8 mouse cellular contexts compared by ENCODE assay signal in the genomic region with DNA sequence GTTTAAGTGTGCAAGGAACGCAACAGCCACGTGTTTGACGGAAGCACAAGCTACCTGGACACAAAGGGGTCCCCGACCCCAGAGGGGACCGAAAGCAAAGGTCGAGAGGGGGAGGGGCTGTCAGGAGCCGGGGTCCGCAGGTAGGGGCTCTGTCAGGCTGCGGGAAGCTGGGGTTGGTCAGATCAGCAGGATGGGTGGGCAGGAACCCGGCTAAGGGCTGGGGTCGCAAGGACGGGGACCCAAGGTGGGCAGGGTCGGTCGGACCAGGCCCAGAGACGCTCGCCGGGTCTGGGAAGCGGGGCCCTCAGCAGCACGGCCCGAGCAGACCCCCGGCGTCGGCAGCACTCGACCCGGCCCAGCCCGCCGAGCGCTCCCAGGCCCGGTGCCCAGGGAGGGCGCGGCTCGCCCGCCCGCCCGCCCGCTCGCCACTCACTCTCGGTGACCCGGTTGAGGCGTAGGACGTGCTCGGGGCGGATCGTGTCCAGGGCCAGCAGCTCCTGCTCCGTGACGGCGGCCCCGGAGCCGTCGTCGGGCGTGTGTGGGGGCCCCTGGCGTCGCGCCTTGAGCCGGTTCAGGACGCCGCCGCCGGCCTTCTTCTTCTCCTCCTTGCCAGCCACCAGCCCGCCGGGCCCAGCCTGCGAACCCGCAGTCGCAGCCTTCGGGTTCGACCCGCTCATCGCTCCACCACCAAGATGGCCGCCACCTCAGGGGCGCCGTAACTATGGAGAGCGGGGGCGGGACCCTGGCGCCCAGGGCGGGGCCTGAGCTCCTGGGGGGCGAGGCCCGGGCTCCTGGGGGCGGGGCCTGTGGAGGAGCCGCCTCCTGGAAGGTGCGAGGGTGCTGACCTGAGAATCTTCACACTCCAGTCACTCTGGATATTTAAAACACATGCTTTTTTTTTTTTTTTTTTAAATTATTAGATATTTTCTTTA. TPM values are rescaled to one million over a fixed set of nuclear protein-coding genes. Genes with fewer than 3 reads are reported as not detected.
DNase-seq lines count a peak whose midpoint lies in the region; ATAC-seq lines count a peak whose summit lies in the region.

Unc119b (minus strand) TSS at position 742 of the 932 bp plus-strand sequence.

- peak within 1 kb of the TSS; percentile 94 for H3K4me3 ChIP-seq in embryonic facial prominence, embryonic 12.5 days
- H3K4me3 ChIP-seq in limb, embryonic 10.5 days, result peak within 1 kb of the TSS; percentile 94
- peak within 1 kb of the TSS; percentile 94 for H3K4me3 ChIP-seq in midbrain, embryonic 12.5 days

- DNase-seq in 3134 (ENCODE audit: extremely low read depth, insufficient read length, low spot score), result peak; percentile 86
- DNase-seq in adrenal gland, postnatal 36 days, result peak; percentile 93 to 96
- peak; percentile 99 for DNase-seq in heart, adult 11 months
- DNase-seq in kidney, adult 18-20 months, result peak; percentile 94
- DNase-seq in limb, embryonic 10.5 days (ENCODE audit: low spot score), result peak; percentile 93
- peak; percentile 76 for DNase-seq in skeletal muscle tissue, adult 2 months (ENCODE audit: low read depth, low spot score)

- peak; percentile 79 for ATAC-seq in embryonic facial prominence, embryonic 12.5 days (ENCODE audit: insufficient number of reproducible peaks, insufficient read depth, low FRiP score, low TSS enrichment)
- ATAC-seq in midbrain, embryonic 12.5 days (ENCODE audit: low FRiP score, low read depth), result peak; percentile 95

- H3K36me3 ChIP-seq in embryonic facial prominence, embryonic 12.5 days, result peaks cover 8% of the 10 kb centered on the region
- H3K36me3 ChIP-seq in limb, embryonic 10.5 days, result peaks cover 33% of the 10 kb centered on the region
- peaks cover 9% of the 10 kb centered on the region for H3K36me3 ChIP-seq in midbrain, embryonic 12.5 days

- WGBS in embryonic facial prominence, embryonic 12.5 days, result under 1% methylated on average over 65 of the region's 81 CpGs
- WGBS in limb, embryonic 10.5 days, result under 1% methylated on average over 78 of the region's 81 CpGs
- under 1% methylated on average over 58 of the region's 81 CpGs for WGBS in midbrain, embryonic 12.5 days

- peak within 1 kb of the TSS; percentile 87 for H3K9ac ChIP-seq in embryonic facial prominence, embryonic 12.5 days
- H3K9ac ChIP-seq in midbrain, embryonic 12.5 days (replicated peaks), result peak within 1 kb of the TSS; percentile 89

- 0 out of 2 replicates have a peak within 1 kb of the TSS, but pooled peaks have one; percentile 50 for H3K27ac ChIP-seq in embryonic facial prominence, embryonic 12.5 days
- peak within 1 kb of the TSS; percentile 91 for H3K27ac ChIP-seq in limb, embryonic 10.5 days
- peak within 1 kb of the TSS; percentile 63 for H3K27ac ChIP-seq in midbrain, embryonic 12.5 days (replicated peaks)

- H3K9me3 ChIP-seq in embryonic facial prominence, embryonic 12.5 days, result no peaks in the 10 kb centered on the region
- H3K9me3 ChIP-seq in limb, embryonic 10.5 days (replicated peaks), result no peaks in the 10 kb centered on the region
- H3K9me3 ChIP-seq in midbrain, embryonic 12.5 days, result no peaks in the 10 kb centered on the region

- peak within 1 kb of the TSS; percentile 70 for H3K4me2 ChIP-seq in embryonic facial prominence, embryonic 12.5 days (replicated peaks)
- peak within 1 kb of the TSS; percentile 81 for H3K4me2 ChIP-seq in midbrain, embryonic 12.5 days (replicated peaks)

- peaks cover 13% of the 10 kb centered on the region for H3K4me1 ChIP-seq in embryonic facial prominence, embryonic 12.5 days
- H3K4me1 ChIP-seq in limb, embryonic 10.5 days, result peaks cover 27% of the 10 kb centered on the region
- peaks cover 19% of the 10 kb centered on the region for H3K4me1 ChIP-seq in midbrain, embryonic 12.5 days

- H3K27me3 ChIP-seq in embryonic facial prominence, embryonic 12.5 days, result no peaks in the 10 kb centered on the region
- H3K27me3 ChIP-seq in limb, embryonic 10.5 days (ENCODE audit: low read depth, poor library complexity, severe bottlenecking), result no peaks in the 10 kb centered on the region
- 0 out of 2 replicates have a peak, but pooled peaks cover 9% of the 10 kb centered on the region for H3K27me3 ChIP-seq in midbrain, embryonic 12.5 days

RNA-seq across cellular contexts. Expression of gene Unc119b, which starts in this region (rescaled TPM):
- 10 to 100 TPM; 38.9 to 45.3 TPM for total RNA-seq in adrenal gland, postnatal 36 days (2021)
- 56.0 and 56.3 TPM in 2 replicates for polyA plus RNA-seq in embryonic facial prominence, embryonic 12.5 days (2016; fragmentation: Nextera tagmentation; extraction: Ambion mirVana)
- 77.0 and 78.3 TPM in 2 replicates for polyA plus RNA-seq in limb, embryonic 10.5 days (2016; fragmentation: Nextera tagmentation; extraction: Ambion mirVana)
- 62.3 and 65.9 TPM in 2 replicates for polyA plus RNA-seq in midbrain, embryonic 12.5 days (2016; fragmentation: Nextera tagmentation; extraction: Ambion mirVana)

Comparison
In these comparisons a context has a peak if more than half of its experiments do, and no peak if none do; other contexts are left out.
1. Peak in every context shown above with its lines: DNase-seq, ATAC-seq, H3K4me3 ChIP-seq and H3K27ac ChIP-seq.